Mouse (Mus musculus): ENCODE measurements at regions not wholly inside any gene's neighbourhood (a gene's known extent, or its start where the extent isn't known, plus 50 kb on each side); places are given as distances from the start of the nearest gene placed in this dataset.

GRCm38 (mm10) chr2:28341304-28341703 lies 105.3 kb upstream of the Ppp1r26 start:
- intact Hi-C loops (cut with DNase I; ENCODE audit: low total_unique reads) = no loop called here
- no peak for DNase-seq

DNA sequence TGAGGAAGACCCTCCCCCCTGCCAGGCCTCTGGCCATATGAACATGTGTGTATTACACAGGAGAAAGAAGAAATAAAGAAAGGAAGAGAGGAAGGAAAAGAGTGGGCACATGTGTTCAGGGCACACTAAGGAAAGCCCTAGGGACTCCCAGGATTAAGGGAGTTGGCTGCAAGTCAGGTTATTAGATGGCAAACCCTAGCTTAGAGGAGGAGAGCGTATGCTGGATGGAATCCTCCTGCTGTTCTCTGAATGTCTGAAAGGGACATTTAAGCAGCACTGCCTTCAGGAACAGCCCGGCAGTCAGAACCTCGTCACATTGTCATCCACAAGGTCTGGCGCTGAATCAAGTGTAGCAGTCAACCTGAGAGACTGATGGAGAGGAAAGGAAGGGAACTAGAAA lies 98.1 kb upstream of the Ppp1r26 start:
- no peak for DNase-seq
- intact Hi-C loops (cut with DNase I; ENCODE audit: low total_unique reads) = no loop called here

DNA sequence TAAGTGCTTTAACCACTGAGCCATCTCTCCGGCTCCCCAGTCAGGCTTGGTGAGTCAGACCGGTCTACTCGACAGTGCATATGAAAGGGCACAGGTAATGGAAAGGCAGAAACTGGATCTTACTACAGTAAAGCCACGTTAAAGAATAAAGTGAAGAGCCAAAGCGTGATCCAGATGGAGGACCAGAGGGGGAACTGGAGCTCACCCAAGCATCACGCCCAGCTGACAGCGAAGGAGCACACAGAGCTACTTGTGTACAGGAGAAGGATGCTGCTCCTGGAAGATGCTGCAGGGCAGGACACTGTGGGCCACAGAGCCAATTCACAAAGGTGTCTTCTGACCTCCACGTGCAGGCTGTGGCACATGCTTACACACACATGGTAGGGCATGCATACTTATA lies 96.7 kb upstream of the Ppp1r26 start:
- no peak for DNase-seq
- intact Hi-C loops (cut with DNase I; ENCODE audit: low total_unique reads) = no loop called here

GRCm38 (mm10) chr2:28351445-28351844 lies 95.2 kb upstream of the Ppp1r26 start:
- intact Hi-C loops (cut with DNase I; ENCODE audit: low total_unique reads) = no loop called here
- DNase-seq = no peak

DNA sequence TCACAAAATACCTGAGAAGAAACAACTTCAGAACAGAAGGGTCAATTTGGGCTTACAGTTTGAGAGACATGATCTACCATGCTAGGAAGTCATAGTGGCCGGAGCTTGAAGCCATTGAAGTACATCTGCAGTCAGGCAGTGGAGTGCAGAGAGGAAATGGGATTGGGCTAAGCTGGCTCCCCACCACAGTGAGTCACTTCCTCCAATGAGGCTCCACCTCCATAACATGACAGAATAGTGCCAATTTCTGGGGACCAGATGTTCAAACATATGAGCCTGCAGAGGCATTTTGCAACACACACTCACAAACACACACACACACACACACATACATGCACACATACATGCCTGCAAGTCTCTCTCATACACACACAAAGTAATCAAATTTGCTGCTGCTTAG lies 93.7 kb upstream of the Ppp1r26 start:
- intact Hi-C loops (cut with DNase I; ENCODE audit: low total_unique reads) = no loop called here
- DNase-seq = no peak

GRCm38 (mm10) chr2:28362199-28362598 lies 84.4 kb upstream of the Ppp1r26 start:
- DNase-seq = no peak
- intact Hi-C loops (cut with DNase I; ENCODE audit: low total_unique reads) = no loop called here

- no peak for DNase-seq
- intact Hi-C loops (cut with DNase I; ENCODE audit: low total_unique reads) = no loop called here
Measured at GRCm38 (mm10) chr2:28364623-28365022, 82.0 kb upstream of the Ppp1r26 start.

- DNase-seq = no peak
- intact Hi-C loops (cut with DNase I; ENCODE audit: low total_unique reads) = no loop called here
Measured at GRCm38 (mm10) chr2:28365756-28366155, 80.8 kb upstream of the Ppp1r26 start.

DNA sequence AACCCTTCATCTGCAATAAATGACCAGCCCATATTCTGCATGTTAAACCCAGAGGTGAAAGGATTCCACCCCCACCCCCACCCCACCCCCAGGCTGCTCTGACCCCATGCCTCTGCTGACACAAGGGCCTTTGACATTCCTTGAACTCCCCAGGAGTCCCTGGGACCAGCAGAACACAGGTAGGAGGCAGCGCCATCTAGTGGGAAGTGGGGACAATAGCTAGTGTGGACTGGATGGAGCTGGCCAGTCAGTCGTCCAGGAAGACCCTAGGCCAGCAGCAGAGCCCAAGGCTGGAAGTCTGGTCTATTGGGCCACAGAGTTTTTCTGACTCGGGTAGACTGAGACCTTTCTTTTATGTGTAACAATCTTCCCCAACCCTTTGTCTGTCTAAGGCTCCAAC lies 71.8 kb upstream of the Ppp1r26 start:
- peak; percentile 69 for DNase-seq
- intact Hi-C loops (cut with DNase I; ENCODE audit: low total_unique reads) = loop anchor here (2.0 to 10.0 kb wide), 3 partner anchors 42 to 170 kb away; no protein-coding TSS in a partner anchor

DNA sequence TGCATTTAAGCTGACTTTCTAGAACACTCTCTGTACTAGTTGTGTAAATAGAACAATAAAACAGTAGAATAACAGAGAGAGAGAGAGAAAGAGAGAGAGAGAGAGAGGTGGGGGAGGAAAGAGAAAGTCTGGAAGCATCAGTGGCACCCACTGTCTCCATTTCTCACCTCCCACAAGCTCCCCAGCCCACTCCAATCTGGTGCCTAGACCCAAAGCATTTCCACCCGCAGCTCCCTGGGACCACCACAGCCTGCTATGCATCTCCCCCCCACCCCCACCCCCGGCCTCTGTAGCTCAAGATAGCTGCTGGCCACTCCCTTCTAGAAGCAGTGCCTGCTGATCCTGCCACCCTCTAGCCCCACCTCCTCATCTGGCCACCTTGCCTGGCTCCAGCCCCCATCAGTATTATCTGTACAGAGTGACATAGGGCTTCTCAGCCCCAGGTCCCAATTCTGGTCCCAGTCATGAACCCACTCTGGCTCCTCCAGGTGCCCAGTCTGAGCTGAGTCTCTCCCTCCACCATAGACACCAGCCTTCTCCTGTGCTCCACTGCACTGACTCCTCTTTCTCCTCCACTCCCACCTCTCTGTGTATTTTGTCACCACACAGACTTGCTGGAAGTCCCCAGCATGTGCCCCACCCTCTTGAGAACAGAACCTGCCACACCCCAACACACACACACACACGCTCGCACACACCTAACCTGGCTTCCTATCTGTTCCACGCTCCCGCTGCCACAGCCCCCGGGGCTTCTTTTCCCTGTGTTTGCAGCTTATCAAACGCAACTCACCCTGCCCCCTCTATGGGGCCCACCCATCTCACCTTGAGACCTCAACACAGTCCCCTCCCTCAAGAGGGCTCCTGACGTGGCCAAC lies 68.4 kb upstream of the Ppp1r26 start:
- intact Hi-C loops (cut with DNase I; ENCODE audit: low total_unique reads) = loop anchor here (10.0 kb wide), 1 partner anchor 103 kb away; no protein-coding TSS in a partner anchor
- no peak for DNase-seq

GRCm38 (mm10) chr2:28382051-28382802 lies 64.4 kb upstream of the Ppp1r26 start:
- intact Hi-C loops (cut with DNase I; ENCODE audit: low total_unique reads) = no loop called here
- DNase-seq = no peak

DNA sequence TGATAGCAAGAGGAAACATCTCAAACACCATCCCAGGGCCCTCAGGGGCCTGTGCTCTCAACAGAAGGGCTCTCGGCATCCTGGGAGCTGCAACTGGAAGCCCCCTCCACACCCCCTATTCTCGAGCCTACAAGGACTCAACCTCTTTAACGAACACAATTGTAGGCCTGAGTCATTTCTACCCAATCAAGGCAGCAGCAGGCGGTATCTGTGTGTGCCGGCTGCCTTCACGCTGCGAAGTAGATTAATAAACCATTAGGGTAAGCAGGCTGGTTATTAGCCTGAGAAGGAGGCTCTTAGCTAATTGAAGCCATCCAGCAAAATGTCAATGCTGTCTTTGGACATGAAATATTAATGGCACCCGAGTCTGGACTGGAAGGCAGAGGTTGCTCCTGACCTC lies 61.7 kb upstream of the Ppp1r26 start:
- intact Hi-C loops (cut with DNase I; ENCODE audit: low total_unique reads) = no loop called here
- no peak for DNase-seq

- DNase-seq = no peak
- intact Hi-C loops (cut with DNase I; ENCODE audit: low total_unique reads) = no loop called here
Measured at GRCm38 (mm10) chr2:28386784-28387183, 59.8 kb upstream of the Ppp1r26 start.

DNA sequence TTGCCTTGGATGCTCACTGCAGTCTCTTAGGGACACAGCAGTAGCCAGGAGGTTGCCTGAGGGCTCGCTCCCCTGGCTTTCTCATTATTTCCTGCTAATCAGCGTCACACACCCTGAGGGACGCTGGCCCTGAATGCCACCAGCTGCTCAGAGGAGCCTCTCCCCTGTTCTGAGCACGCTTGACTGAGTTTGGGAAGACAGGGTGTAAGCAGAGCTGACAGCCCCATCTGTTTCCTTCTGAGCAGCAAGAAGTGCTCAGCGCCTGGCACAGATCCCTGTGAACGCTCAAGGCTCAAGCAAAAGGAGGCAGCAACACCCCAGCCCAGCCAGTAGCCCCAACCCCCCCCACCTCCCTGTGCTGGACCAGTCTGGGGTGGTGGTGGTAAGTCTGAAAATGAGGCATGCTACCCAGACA lies 59.2 kb upstream of the Ppp1r26 start:
- DNase-seq = peak; percentile 39

GRCm38 (mm10) chr2:28387926-28388325 lies 58.7 kb upstream of the Ppp1r26 start:
- intact Hi-C loops (cut with DNase I; ENCODE audit: low total_unique reads) = no loop called here
- no peak for DNase-seq

More for the DNA sequence above, 59.2 kb upstream of the Ppp1r26 start:
- intact Hi-C loops (cut with DNase I; ENCODE audit: low total_unique reads) = no loop called here

DNA sequence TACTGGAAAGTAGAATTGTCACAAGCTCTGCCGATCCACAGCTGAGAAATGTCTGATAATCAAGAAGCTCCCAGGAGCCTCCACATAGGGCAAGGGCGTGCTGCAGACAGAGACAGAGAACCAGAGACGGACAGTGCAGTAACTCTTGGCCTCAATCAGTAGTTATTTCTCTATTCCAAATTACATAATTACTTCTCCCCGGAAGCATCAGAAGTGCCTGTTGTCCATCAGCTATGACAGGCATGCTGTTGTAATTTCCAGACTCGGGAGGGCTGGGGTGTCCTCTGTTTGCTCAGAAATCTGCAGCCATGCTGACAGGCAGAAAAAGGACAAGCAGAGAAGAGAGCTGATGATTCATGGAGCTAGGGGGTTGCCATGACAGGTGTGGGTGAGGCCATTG lies 56.9 kb upstream of the Ppp1r26 start:
- intact Hi-C loops (cut with DNase I; ENCODE audit: low total_unique reads) = no loop called here
- no peak for DNase-seq

- intact Hi-C loops (cut with DNase I; ENCODE audit: low total_unique reads) = no loop called here
- DNase-seq = no peak
Measured at GRCm38 (mm10) chr2:28395391-28395790, 51.2 kb upstream of the Ppp1r26 start.
